Mouse (Mus musculus) forelimb bud, embryonic 11.5 days (tissue): ENCODE measurements around the gene Cdk13.

Source experiments
- DNase-seq: peaks from one replicate; pipeline ENCODE4 v3.0.0-alpha.2; 2012; ENCODE audit warnings: low read depth, low spot score

The Cdk13 gene

GRCm38 (mm10) chr13:17762405-17762804 is 42.5 kb downstream of the Cdk13 start:
- no peak for DNase-seq

- DNase-seq, result no peak
Measured at GRCm38 (mm10) chr13:17754997-17755396, 49.9 kb downstream of the Cdk13 start.

GRCm38 (mm10) chr13:17728798-17729197 is 76.1 kb downstream of the Cdk13 start:
- DNase-seq, result no peak

GRCm38 (mm10) chr13:17727922-17728321 is 77.0 kb downstream of the Cdk13 start:
- no peak for DNase-seq

- no peak for DNase-seq
Measured at GRCm38 (mm10) chr13:17717357-17717756, 87.5 kb downstream of the Cdk13 start.

- DNase-seq, result no peak
Measured at GRCm38 (mm10) chr13:17708784-17709311, 96.0 kb downstream of the Cdk13 start.

GRCm38 (mm10) chr13:17705188-17705826 is 99.6 kb downstream of the Cdk13 start:
- no peak for DNase-seq

- no peak for DNase-seq
Measured at GRCm38 (mm10) chr13:17702311-17702710, 102.6 kb downstream of the Cdk13 start.

- DNase-seq, result no peak
Measured at GRCm38 (mm10) chr13:17701322-17701721, 103.6 kb downstream of the Cdk13 start.

- DNase-seq, result no peak
Measured at GRCm38 (mm10) chr13:17700090-17700715, 104.7 kb downstream of the Cdk13 start.

GRCm38 (mm10) chr13:17695898-17696580 is 108.9 kb downstream of the Cdk13 start:
- DNase-seq, result no peak

- DNase-seq, result peak; percentile 99
Measured at GRCm38 (mm10) chr13:17694911-17695699, 109.8 kb downstream of the Cdk13 start, which contains the start of the genes Mplkip and Sugct. Mplkip (plus strand) TSS chr13:17695192. Sugct (minus strand) TSS chr13:17695553.

GRCm38 (mm10) chr13:17694414-17694813 is 110.5 kb downstream of the Cdk13 start:
- DNase-seq, result peak; percentile 41

- no peak for DNase-seq
Measured at GRCm38 (mm10) chr13:17693816-17694215, 111.1 kb downstream of the Cdk13 start.

- no peak for DNase-seq
Measured at GRCm38 (mm10) chr13:17691436-17691835, 113.5 kb downstream of the Cdk13 start.

- no peak for DNase-seq
Measured at GRCm38 (mm10) chr13:17690686-17691085, 114.2 kb downstream of the Cdk13 start.

- DNase-seq, result no peak
Measured at GRCm38 (mm10) chr13:17689461-17689860, 115.4 kb downstream of the Cdk13 start.

- no peak for DNase-seq
Measured at GRCm38 (mm10) chr13:17671122-17671521, 133.8 kb downstream of the Cdk13 start.

GRCm38 (mm10) chr13:17667380-17667779 is 137.5 kb downstream of the Cdk13 start:
- no peak for DNase-seq
